Mouse (Mus musculus) lung, adult 2 months (tissue): ENCODE measurements around the gene Ccdc182.

Experiments used
- CTCF ChIP-seq: fragments of 200-500 bp; IDR thresholded peaks from 2 replicates; pipeline ENCODE4 v1.5.1; 2011; ENCODE audit warnings: mild to moderate bottlenecking, low read length, control low read depth; ENCODE audit not compliant: insufficient read depth
- POLR2A ChIP-seq: fragments of 200-500 bp; IDR thresholded peaks from 2 replicates; pipeline ENCODE4 v1.6.1; 2011; ENCODE audit warnings: low read depth, mild to moderate bottlenecking, control low read depth, low read length, borderline replicate concordance; ENCODE audit errors: extremely low read depth

DNA sequence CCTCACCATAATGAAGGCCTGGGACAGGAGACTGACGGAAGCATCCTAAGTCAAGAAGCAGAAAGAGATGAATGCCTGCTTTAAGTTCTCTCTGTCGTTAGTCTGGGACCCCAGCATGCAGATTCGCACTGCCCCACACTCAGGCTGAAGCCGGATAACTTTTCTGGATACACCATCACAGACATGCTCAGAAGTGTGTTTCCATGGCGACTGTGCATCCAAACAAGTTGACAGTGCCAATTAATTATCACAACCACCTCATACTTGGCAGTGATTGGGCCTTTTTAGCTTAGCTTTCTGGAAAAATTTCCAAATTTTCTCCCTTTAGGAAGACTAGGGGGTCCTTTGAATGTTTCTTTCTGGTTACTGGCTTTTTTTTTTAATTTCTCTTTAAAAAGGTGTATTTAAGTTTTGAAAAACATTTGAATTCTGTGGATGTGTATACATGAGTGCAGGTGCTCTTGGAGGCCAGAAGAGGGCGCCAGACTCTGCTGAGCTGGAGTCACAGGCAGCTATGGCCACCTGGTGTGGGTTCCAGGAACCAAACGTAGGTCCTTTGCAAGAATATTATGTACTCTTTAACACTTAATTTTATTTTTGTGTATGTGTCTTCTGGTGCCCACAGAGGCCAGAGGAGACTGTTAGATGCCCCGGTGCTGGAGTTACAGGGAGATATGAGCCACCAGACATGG is 12.3 kb upstream of the Ccdc182 start:
- peak; percentile 17 for TF ChIP-seq CTCF
- no peak for TF ChIP-seq POLR2A
